ENCODE assay signal across 25 mouse cellular contexts in genomic region chr19:25342026-25342425, GRCm38 (mm10).
"Had no signal": no experiment of that assay in that cellular context is flagged by ENCODE, and none has a peak within 500 bp of the region (broad histone marks: within the 10 kb centered on the region; RNA-seq: fewer than 3 reads in every experiment).

No protein-coding gene starts in this region.

- H3K9ac ChIP-seq: kidney, embryonic 15.5 days; limb, embryonic 12.5 days; limb, embryonic 15.5 days; liver, embryonic 14.5 days; liver, postnatal 0 days; lung, embryonic 14.5 days; midbrain, embryonic 13.5 days; neural tube, embryonic 13.5 days; stomach, embryonic 15.5 days had no signal

- H3K4me2 ChIP-seq: kidney, embryonic 15.5 days; limb, embryonic 12.5 days; limb, embryonic 15.5 days; liver, embryonic 11.5 days; lung, embryonic 14.5 days; midbrain, embryonic 13.5 days; neural tube, embryonic 13.5 days; stomach, embryonic 15.5 days had no signal

- H3K36me3 ChIP-seq: kidney, embryonic 15.5 days; limb, embryonic 12.5 days; limb, embryonic 15.5 days; midbrain, embryonic 10.5 days; midbrain, embryonic 13.5 days; neural tube, embryonic 13.5 days; stomach, embryonic 15.5 days had no signal

- H3K27me3 ChIP-seq: limb, embryonic 12.5 days; limb, embryonic 15.5 days; midbrain, embryonic 13.5 days; neural tube, embryonic 13.5 days; stomach, embryonic 15.5 days had no signal

- H3K9me3 ChIP-seq: kidney, embryonic 15.5 days; limb, embryonic 12.5 days; limb, embryonic 15.5 days; megakaryocyte, embryonic 14.5 days; midbrain, embryonic 10.5 days; midbrain, embryonic 13.5 days; neural tube, embryonic 13.5 days; stomach, embryonic 15.5 days had no signal

- H3K27ac ChIP-seq: kidney, embryonic 15.5 days; limb, embryonic 12.5 days; limb, embryonic 15.5 days; liver, embryonic 14.5 days; macrophage; midbrain, embryonic 13.5 days; neural tube, embryonic 13.5 days; stomach, embryonic 15.5 days had no signal

- DNase-seq: kidney, adult 8-10 months; kidney, postnatal 10 days; kidney, postnatal 36 days; left cerebral cortex, postnatal 4 days; liver, postnatal 0 days; lung, embryonic 14.5 days; retina, postnatal 1 day; right cerebral cortex, postnatal 25 days; spleen, adult 18-20 months; thymus, adult 2 months; thymus, postnatal 14 days; thymus, postnatal 4 days had no signal

- ATAC-seq: liver, postnatal 0 days; midbrain, embryonic 16.5 days had no signal

- H3K4me3 ChIP-seq: kidney, embryonic 15.5 days; limb, embryonic 12.5 days; limb, embryonic 15.5 days; megakaryocyte, embryonic 14.5 days; midbrain, embryonic 10.5 days; midbrain, embryonic 13.5 days; myocyte; neural tube, embryonic 13.5 days; stomach, embryonic 15.5 days had no signal
